In the genomic region with DNA sequence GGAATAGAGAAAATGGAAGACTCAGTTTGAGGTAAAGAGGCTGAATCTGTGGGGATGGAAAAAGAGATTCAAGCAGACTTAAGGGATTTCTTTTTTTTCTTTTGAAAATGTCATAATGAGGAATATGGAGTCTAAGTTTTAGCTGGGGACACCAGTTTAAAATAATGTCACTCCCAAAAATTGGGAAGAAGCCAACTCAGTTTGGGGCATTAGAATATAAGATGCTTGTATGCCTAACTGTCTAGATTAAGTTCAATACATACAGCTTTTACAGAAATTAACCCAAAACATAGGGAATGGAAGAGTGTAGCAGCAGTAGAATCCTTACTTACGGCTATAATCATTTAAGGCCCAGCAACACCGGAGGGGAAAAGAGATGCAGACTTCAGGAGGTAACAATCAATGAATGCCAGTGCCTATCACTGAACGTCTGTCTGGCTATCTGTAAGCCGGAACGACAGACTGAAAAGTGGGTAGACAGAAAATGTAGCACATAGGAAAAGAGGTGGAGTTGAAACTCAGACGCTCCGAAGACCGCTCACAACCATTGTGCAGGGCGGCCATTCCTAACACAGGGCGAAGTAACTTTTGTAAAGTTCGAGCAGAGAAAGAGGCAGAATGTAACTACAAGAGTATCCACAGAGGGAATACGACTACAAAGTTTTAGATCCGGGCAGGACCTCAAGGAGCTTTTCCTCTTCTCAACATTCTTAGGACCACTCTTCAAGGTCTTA, we compare ENCODE assay signal across 7 mouse cellular contexts. TPM values are rescaled to one million over a fixed set of nuclear protein-coding genes. Genes with fewer than 3 reads are reported as not detected.
DNase-seq lines count a peak whose midpoint lies in the region; ATAC-seq and TF ChIP-seq lines count a peak whose summit lies in the region.

No protein-coding gene starts in this region.

- TF ChIP-seq POLR2A in testis, adult 2 months (IDR thresholded peaks at IDR 0.05; ENCODE audit: control insufficient read depth, low read depth, low read length), result no peak

- 2% methylated on average over 13 of the region's 13 CpGs for WGBS in intestine, embryonic 16.5 days
- WGBS in neural tube, embryonic 12.5 days, result 3% methylated on average over 13 of the region's 13 CpGs

- no peaks in the 10 kb centered on the region for H3K27me3 ChIP-seq in testis, adult 2 months (ENCODE audit: control insufficient read depth, insufficient read depth, low read length)
- no peaks in the 10 kb centered on the region for H3K27me3 ChIP-seq in intestine, embryonic 16.5 days (replicated peaks; ENCODE audit: control insufficient read depth, insufficient read depth, low read length)
- no peaks in the 10 kb centered on the region for H3K27me3 ChIP-seq in neural tube, embryonic 12.5 days (replicated peaks)

- H3K9me3 ChIP-seq in intestine, embryonic 16.5 days (ENCODE audit: control insufficient read depth, low read length), result no peaks in the 10 kb centered on the region
- no peaks in the 10 kb centered on the region for H3K9me3 ChIP-seq in neural tube, embryonic 12.5 days

- H3K4me2 ChIP-seq in intestine, embryonic 16.5 days (ENCODE audit: low read depth, low read length), result peak overlapping the region; percentile 85
- peak overlapping the region; percentile 76 for H3K4me2 ChIP-seq in neural tube, embryonic 12.5 days (replicated peaks)

- no peak for ATAC-seq in intestine, embryonic 16.5 days
- no peak for ATAC-seq in neural tube, embryonic 12.5 days (ENCODE audit: low FRiP score, low read depth)

- no peaks in the 10 kb centered on the region for H3K36me3 ChIP-seq in testis, adult 2 months (ENCODE audit: control insufficient read depth, insufficient read depth, low read length)
- no peaks in the 10 kb centered on the region for H3K36me3 ChIP-seq in intestine, embryonic 16.5 days (ENCODE audit: control insufficient read depth, insufficient read depth, low read length)
- H3K36me3 ChIP-seq in neural tube, embryonic 12.5 days, result peaks cover under 1% of the 10 kb centered on the region

- TF ChIP-seq CTCF in testis, adult 2 months (IDR thresholded peaks at IDR 0.05; ENCODE audit: control insufficient read depth, insufficient read depth, insufficient replicate concordance, low read depth, low read length), result no peak

- peak overlapping the region; percentile 87 for H3K27ac ChIP-seq in testis, adult 2 months (ENCODE audit: control insufficient read depth, insufficient read depth, low read depth, low read length)
- H3K27ac ChIP-seq in intestine, embryonic 16.5 days (ENCODE audit: low read length), result peak overlapping the region; percentile 91
- H3K27ac ChIP-seq in neural tube, embryonic 12.5 days, result no peak overlapping the region

- H3K9ac ChIP-seq in intestine, embryonic 16.5 days (ENCODE audit: low read depth, low read length), result peak overlapping the region; percentile 78
- peak overlapping the region; percentile 64 for H3K9ac ChIP-seq in neural tube, embryonic 12.5 days

- DNase-seq in testis, postnatal 10 days (ENCODE audit: low spot score), result no peak
- DNase-seq in embryo, embryonic 10 days (ENCODE audit: low spot score), result peak; percentile 22
- no peak for DNase-seq in urinary bladder, postnatal 14 days (ENCODE audit: low spot score)
- no peak for DNase-seq in kidney, adult 11 months

- H3K4me1 ChIP-seq in testis, adult 2 months (ENCODE audit: control insufficient read depth, insufficient read depth, low read length), result no peaks in the 10 kb centered on the region
- peaks cover 21% of the 10 kb centered on the region for H3K4me1 ChIP-seq in intestine, embryonic 16.5 days (ENCODE audit: control insufficient read depth, insufficient read depth, low read length)
- peaks cover 23% of the 10 kb centered on the region for H3K4me1 ChIP-seq in neural tube, embryonic 12.5 days

- peak overlapping the region; percentile 94 for H3K4me3 ChIP-seq in testis, adult 2 months (ENCODE audit: control insufficient read depth, low read depth, low read length)
- H3K4me3 ChIP-seq in intestine, embryonic 16.5 days (ENCODE audit: low read length), result peak overlapping the region; percentile 90
- peak overlapping the region; percentile 86 for H3K4me3 ChIP-seq in neural tube, embryonic 12.5 days

RNA-seq across cellular contexts. Expression of gene Dtl, which starts 1.3 kb away (rescaled TPM):
- polyA plus RNA-seq in testis, adult 2 months (2012; rRNA removed), result 16.0 and 19.5 TPM in 2 replicates
- polyA plus RNA-seq in intestine, embryonic 16.5 days (2015; fragmentation: Nextera tagmentation; extraction: Ambion mirVana), result 27.0 and 30.8 TPM in 2 replicates
- 34.0 and 34.1 TPM in 2 replicates for polyA plus RNA-seq in neural tube, embryonic 12.5 days (2016; fragmentation: Nextera tagmentation; extraction: Ambion mirVana)

RNA-seq across cellular contexts. Expression of gene Ints7, which starts 1.4 kb away (rescaled TPM):
- 20.4 and 21.7 TPM in 2 replicates for polyA plus RNA-seq in testis, adult 2 months (2012; rRNA removed)
- 35.6 and 35.7 TPM in 2 replicates for polyA plus RNA-seq in intestine, embryonic 16.5 days (2015; fragmentation: Nextera tagmentation; extraction: Ambion mirVana)
- 58.0 and 62.9 TPM in 2 replicates for polyA plus RNA-seq in neural tube, embryonic 12.5 days (2016; fragmentation: Nextera tagmentation; extraction: Ambion mirVana)
